Mouse (Mus musculus) layer of hippocampus, adult 18-20 months (tissue): ENCODE results near the gene Hspb8. TPM values are rescaled to one million over a fixed set of nuclear protein-coding genes. Genes with fewer than 3 reads are reported as not detected.
"Not testable (repeated sequence)": the region's sequence is repeated elsewhere in the genome, so short reads cannot be mapped to it uniquely, and the experiment has no call there.

Experiments
- DNase-seq, 2 experiments: peaks; one replicate each; pipeline ENCODE4 v3.0.0; 2022; ENCODE audit warnings: low spot score in 2 of 2
- total RNA-seq, 2 experiments: library from RNA; stranded (reverse); gene quantifications; 2 replicates each; pipeline ENCODE4 v1.2.3; 2021

Gene Hspb8
- total RNA-seq, 2 experiments from 2014 or later = 10.8 to 15.4 TPM

DNA sequence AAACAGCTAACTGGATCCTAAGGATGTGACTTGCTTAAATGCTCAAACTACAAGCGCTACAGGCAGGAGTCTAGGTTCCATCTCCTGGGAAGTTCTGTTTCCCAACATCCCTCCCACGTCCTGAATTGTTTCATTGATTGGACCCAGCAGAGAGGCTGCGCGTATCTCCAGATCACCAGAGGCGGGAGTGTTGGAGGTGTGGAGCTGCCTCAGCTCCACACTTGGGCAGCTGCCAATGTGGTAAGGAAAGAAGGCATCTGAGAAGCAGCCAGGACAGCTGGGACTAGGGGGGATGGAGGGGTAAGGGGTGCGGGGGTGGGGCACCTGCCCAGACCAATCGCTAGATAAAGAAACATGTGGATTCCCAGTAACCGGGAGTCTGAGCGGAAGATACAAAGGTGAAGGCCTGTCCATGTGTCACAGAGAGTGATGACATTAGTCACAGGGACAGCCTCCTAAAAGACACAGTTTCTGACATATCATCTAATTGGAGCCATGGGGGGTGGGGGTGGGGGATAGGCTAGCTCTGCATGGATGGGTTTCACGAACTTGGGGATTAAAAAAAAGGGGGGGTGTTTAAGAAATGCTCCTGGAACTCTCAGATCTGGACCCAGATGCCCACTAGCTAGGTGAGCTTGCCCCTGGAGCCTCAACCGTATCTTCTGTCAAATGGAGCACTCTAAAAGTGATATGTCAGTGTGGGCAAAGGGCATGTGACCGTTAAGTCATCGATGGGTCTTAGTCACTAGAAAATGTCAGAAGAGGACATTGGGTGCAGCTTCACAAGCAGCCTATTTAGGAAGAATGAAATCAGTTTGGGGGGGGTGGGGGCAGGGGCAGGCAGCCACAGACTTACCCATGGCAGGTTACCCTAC lies 12.5 kb upstream of the Hspb8 start:
- DNase-seq = no peak

DNA sequence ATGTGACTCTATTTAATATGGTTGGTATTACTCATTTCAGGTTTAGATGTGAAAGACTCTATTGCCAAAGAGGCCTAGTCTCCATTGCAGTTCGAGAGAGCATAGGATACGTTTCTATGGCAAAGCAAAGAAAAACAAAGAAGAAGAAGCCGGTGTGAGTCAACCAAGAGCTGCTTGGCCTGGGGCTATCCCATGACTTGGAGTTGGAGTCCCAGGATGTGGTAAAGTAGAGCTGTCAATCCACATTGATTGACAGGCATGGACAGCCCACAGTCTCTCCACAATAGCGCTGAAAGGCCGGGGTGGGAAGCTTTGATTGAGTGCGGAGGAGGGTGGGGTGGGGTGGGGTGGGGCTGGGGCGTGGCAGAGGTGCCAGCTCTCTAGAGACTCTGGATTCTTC lies 10.2 kb upstream of the Hspb8 start:
- no peak for DNase-seq

DNA sequence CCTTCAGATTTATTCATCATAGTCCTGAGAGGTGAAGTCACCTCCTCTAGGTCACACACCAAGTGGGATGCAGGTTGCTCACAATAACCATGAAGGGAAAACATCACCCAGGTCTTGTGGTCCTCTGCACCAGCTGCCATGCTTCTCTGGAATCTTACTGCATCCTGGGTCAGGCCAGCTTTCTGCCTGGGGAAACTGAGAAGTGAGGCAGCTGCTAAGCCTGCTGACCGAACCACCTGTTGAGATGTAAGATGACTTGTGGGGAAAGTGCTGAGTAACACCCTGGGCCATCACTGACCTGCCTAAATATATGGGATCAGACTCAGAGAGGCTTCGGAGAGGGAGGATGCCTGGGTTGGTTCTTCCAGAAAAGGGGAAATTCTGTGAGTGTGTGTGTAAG lies 4.0 kb upstream of the Hspb8 start:
- no peak for DNase-seq

DNA sequence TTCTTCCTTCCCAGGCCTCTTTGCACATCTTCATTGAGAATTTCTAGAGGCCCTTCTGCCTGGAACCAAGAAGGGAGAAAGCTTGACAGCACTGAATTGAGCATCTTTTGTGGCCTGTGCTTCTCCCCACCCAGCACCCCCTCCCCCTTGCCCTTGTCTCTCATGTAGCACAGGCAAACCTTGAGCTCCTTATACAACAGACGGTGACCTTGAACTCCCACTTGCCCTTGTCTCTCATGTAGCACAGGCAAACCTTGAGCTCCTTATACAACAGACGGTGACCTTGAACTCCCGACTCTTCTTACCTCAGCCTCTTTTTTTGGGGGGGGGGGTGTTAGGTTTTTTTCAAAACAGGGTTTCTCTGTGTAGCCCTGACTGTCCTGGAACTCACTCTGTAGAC lies 3.0 kb upstream of the Hspb8 start:
- not testable (repeated sequence) for DNase-seq

DNA sequence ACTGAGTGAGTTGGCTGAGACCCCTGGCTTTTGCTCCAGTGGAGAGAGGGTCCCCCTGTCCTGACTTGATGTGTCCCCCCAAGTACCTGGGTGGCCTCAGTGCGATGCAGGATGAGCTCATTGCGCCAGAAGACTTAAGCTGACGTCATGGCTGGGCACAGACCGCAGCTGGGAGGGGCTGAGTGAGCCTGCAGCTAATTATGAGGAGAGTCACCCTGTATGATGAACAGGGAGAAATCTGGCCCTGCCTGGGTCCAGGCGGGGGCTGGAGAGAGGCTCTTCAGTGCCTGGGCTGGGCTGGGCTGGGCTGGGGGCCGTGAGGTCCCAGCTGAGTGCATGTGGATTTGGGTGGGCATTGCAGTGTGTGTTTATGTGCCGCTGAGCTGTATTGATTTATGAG lies 2.6 kb upstream of the Hspb8 start:
- no peak for DNase-seq

DNA sequence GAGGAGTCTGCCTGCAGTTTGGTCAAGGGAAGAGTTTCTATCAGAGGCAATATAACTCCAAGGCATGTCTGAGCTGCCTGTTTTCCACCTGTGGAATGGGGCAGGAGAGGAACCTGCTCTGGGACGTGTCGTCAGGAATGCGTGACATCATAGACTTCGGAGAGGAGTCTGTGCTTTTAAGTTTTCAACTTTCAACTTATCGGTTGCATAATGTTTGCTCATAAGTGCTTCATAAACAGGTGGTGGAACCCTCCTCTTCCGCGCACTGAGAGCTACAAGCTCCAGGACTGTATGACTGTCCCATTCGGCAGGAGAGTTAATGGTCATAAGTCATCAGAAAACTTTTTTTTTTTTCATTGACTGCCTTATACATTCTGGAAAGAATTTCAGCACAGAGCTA lies 1.1 kb upstream of the Hspb8 start:
- no peak for DNase-seq

DNA sequence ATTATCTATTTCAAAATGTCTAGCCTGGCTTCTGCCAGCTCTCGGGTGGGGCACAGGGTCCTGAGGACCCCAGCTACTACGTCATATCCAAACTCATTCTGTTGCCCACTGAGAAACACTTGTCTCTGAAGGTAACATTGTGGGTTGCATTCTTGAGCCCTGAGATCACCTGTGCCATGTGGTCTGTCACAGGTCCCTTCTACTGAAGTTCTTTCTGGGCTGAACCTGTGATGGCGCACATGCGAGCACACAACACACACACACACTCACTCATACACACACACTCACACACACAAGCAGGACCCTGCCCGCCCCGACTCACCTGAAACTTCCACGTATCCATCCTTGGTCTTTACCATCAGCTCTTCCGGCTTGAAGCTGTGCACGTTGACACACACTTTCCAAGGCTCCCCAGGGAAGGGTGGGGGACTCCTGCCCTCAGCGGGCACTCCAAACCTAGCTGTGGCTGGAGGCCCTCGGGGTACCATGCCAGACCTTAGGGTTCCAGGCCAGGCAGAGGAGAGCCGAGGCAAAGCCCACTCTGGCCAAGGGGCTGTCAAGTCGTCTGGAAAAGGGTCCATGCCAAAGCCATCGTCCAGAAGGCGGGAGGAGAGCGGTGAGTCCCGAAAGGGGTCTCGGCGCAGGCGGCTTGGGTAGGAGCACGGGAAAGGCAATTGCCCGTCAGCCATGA lies 728 bp downstream of the Hspb8 start:
- DNase-seq = no peak

DNA sequence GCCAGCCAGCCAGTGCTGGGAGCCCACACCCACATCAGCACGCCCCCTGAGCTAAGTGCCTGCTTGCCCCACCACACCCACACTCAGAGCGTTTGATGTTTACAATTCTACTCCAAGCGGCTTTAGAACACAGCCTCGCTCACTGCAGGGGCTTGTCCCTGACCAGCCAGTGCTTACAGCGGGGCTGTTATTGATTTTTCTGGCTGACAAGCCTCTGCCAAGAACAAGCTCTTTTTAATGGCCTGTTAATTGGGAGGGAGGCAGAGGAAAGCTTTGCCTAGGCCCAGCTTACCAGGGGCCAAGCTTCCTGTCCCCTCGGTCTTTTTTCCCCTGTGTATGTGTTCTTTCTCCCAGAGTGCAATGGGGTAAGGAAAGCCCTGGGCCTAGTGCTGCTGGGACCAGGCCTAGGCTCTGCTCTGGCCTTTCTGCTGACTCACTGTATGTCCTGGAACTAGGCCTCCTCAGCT lies 1.9 kb downstream of the Hspb8 start:
- DNase-seq = peak in 1 of 2 experiments; percentile 50

DNA sequence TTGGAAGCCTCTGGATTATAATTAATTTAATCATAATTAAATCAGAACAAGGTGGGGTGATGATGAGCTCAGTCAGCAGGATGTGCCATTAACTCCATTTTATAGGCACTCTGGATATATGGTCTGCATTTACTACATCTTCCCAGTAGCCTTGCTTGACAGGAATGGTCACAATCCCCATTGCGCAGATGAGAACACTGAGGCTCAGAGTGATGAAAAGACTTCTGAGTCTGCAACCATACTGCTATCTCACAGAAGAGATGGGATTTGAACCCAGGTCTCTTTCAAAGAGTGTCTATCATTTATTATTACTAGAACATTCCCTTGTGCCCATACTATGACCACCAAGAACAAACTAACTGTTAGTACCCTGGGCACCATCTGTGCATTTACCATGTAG lies 2.5 kb downstream of the Hspb8 start:
- no peak for DNase-seq

DNA sequence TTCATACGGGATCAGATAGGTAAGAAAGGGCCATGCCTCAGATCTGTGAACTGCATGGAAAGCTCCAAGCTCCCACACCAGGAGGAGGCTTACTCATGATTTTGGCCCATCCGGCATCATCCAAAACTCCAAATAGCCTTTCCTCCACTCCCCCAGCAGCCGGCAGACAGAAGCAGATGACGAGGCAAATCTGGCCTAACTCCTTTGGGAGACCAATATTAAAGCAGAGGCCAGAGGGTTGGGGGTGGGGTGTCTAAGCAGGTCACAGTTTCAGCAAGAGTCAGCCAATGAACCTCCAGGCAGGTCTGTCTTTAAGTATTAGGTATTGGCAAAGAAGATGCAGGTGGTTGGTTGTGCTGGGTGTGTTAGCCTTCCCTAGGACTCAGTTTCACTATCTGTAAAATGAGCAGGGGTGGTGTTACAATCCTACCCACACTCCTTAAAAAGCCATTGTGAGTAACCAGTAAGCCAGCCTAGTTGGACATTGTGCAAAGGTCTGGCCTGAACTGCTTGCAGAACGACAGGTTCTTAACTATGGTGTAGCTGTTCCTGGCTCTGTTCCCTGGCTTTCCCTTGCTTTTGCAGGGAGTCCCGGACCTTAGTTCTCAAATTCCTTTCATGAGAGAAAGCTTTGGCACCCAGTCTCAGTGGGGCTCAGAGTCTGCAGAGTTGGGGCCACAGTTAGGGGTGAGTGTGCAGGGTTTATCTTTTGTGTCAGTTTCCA lies 3.2 kb downstream of the Hspb8 start:
- DNase-seq = no peak

DNA sequence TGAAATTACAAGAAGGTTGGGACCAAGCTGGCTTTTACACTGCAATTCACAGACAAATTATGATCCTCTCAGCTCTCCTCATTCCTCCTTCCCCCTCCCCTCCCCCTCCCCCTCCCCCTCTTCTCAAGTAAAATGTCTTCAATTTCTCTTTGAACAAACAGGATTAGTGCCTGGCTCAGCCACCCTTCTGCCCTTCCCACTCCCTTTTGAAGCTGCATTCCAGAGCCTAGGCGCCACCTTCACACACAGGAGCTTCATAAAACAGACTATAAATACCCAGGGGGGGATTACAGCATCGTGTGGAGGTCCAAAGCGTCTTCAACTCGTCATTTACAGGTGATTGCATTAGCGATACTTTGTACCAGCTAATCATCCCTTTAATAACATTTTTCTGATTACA lies 6.5 kb downstream of the Hspb8 start:
- no peak for DNase-seq

DNA sequence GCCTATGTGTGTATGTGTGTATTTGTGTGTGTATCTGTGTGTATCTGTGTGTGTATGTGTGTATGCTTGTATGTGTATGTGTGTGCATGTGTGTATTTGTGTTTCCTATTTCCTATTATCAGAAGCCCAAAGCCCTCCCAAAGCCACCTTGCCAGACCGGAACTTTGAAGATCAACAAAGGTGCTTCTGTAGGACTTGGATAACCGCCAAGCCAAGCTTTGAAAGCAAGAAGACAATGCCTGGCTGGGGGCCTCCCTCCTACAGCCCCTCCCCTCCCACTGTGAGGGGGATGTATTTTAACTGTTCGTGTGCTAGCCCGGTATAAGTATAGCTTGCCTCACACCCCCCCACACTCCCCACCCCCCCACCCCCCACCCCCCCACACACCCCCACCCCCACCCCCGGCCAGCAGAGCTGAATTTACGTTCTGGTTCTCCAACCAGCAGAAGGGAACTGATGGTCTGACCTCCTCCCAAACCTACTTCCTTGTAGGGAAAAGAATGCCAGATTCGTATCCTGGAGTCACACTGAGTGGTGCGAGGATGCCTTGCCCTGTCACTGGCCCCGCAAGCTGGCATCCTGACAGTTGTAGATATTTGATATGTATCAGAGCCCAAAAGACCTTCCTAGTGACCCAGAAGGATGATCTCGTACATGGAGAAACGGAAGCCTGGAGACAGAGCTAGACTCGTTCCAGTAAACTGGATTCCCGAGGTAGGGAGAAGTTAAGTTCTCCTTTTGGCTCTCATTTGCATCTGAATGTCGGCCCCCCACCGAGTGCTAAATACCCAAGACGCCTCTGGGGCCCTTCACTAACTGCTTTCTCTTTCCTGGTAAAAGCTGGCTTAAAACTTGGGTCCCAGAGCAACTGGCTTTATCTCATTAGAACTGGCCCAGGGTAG lies 12.7 kb downstream of the Hspb8 start:
- no peak for DNase-seq

DNA sequence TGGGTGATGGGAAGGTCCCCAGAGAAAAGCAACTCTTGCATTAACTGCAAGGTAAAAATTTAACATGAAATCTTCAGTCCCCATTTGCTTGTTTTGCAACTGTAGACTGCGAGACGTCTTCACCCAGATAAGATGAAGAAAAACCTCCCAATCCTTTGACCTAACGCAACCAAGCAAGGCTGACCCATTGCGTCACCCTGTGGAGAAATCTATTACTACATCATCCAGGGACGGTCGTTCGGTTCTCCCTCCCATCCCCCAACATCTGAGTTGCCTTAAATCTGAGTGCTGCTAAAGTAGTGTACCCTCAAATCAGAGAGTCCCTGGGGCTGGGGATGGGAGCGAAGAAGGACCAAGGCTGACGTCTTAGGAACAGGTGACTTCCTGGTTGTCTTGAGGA lies 13.7 kb downstream of the Hspb8 start:
- no peak for DNase-seq

DNA sequence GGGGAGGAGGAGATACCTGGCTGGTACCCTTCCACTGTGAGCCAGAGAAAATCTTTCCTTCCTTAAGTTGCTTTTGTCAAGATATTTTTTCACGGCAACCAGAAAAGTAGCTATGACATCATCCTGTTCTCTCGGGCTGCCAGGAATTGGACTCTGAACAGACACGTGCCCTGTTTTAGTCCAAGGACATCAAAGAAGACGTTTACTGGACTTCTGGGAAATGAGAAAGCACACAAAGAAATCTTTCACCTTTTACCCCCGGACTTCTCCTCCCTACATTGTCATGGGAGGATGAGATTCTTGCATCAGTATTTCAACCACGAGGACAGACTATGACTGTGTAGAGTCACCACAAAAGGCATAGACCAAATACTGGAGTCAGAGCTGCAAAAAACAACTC lies 14.7 kb downstream of the Hspb8 start:
- DNase-seq = no peak

DNA sequence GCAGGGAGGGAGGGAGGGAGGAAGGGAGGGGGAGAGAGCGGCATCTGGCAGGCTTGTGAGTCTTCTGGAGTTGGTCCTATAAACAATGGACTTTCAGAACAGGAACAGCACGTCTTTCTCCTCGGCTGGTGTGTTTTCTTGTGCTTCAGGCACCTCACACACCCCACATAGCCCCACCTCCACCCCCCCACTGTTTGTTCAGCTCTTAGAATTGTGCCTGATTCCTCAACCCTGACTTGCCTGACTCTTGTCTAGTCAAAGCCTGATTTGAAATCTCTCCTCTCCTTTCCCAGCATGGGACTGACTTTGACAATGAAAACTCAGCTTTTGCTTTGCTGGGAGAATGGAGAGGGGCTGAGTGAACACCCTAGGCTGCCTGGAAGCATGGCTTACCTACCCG lies 15.3 kb downstream of the Hspb8 start:
- DNase-seq = no peak

DNA sequence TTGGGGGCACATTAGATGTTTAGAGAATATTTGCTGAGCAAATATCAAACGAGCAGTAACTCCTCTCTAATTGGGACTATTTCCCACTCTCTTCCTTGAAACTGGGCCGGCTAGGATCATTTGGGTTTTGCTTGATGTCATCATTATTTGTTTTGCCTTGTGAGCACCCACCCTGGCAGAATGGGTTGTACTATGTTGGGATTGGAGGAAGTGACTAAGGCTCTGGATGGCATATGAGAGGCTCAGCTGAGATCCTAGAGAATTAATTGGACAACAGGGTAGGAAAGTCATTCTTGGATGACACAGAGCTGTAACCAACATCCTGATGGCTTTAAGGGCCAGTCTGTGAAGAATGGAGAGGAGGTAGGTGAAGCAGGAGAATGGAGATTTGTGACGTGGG lies 16.2 kb downstream of the Hspb8 start:
- no peak for DNase-seq

DNA sequence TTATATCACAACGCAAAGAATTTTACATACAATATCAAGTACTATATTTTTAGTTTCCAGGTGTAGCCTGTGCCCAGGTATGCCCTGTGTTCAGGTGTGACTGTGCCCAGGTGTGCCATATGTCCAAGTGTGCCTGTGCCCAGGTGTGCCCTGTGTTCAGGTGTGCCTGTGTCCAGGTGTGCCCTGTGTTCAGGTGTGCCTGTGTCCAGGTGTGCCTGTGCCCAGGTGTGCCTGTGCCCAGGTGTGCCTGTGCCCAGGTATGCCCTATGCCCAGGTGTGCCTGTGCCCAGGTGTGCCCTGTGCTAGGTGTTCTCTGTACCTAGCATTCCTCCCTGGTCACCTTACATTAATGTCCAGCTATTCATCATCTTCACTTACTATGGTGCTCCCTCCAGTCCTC lies 16.7 kb downstream of the Hspb8 start:
- DNase-seq = no peak

DNA sequence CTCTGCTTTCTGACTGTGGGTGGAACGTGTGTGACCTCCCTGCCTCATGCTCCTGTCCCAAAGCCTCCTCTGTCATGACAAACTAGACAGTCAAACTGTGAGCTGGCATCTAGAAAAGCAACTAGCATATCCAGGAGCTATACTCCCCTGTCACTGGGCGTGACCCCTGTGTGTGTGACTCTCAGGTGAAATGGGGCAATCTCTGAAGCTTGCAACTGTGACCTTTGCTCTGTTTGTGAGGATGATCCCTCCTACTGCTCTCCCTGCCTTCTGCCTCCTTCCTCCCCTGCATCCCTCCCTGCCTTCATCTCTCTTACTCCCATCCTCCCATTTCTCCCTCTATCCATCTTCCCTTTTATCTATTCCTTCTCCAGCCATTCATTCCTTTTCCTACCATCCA lies 18.6 kb downstream of the Hspb8 start:
- DNase-seq = no peak

DNA sequence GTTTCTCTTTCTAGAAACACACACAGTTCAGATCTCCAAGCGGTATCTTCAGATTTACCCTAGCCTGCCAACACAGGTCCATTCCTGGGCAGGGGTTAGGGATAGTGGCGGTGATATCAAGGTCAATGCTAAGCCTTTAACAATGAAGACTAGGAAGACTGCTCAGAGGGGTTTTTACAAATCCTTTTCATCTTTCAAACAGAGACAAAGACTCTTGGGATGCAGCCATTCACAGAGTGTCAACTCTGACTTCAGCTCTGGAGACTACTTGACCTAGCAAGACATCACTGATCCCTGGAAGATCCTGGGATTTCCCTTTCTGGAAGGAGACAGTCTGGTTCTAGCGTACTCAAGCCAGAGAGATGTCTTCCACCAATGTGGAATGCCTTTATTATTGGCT lies 21.9 kb downstream of the Hspb8 start:
- DNase-seq = no peak

DNA sequence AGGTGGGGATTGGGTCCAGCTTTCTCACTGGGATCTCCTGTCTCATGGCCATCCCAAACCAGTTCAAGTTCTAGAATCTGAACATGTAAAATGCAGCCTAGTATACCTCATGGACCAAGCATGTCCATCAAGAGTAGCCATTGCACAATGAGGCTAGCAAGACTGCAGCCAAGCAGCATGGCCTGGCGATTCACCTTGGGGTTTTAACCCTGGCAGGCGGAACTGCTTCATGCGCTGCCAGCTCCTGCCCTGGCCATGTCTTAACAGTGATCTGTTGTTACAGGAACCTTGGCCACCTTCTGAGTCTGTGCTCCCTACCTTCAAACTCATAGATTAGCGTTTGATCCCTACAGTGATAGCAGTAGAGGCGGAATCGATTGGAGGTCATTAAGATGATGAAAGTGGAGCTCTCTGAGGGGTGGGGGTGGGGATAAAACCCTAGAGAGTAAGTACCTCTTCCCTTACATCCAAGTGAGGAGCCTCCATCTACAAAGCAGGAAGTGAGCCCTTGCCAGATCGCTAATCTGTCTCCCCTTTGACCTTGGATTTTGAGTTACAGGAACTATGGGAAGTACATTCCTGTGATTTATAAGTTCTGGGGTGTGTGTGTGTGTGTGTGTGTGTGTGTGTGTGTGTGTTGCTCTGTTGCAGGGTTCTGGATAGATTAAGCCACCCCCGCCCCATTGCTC lies 22.5 kb downstream of the Hspb8 start:
- DNase-seq = no peak
